Mouse (Mus musculus) embryonic facial prominence, embryonic 11.5 days (tissue): ENCODE measurements around the gene Exosc9. TPM values are rescaled to one million over a fixed set of nuclear protein-coding genes. Genes with fewer than 3 reads are reported as not detected.
A peak's percentile ranks its signal among the peaks of the same experiment; 100 is the strongest.

ENCODE experiments used
- ATAC-seq: fragments of 200-750 bp; cut with Nextera tagmentation; replicated peaks from 2 replicates; pipeline ENCODE4 v1.8.0; 2017; ENCODE audit warnings: low read depth; ENCODE audit not compliant: insufficient number of reproducible peaks, low FRiP score, low TSS enrichment
- DNase-seq: peaks from one replicate; pipeline ENCODE4 v3.0.0-alpha.2; 2015; ENCODE audit warnings: low spot score
- H3K27ac ChIP-seq: fragments of 300-500 bp; sonication (generic); replicated peaks from 2 replicates; pipeline ENCODE4 v1.5.1; 2014; ENCODE audit warnings: mild to moderate bottlenecking, low read depth, low read length, control low read depth
- H3K27me3 ChIP-seq: fragments of 300-500 bp; sonication (generic); 2 replicates; pipeline ENCODE4 v1.6.1; 2014; ENCODE audit warnings: mild to moderate bottlenecking, low read length, moderate library complexity, mixed read lengths; ENCODE audit not compliant: control insufficient read depth, insufficient read depth
- H3K36me3 ChIP-seq: fragments of 300-500 bp; sonication (generic); replicated peaks from 2 replicates; pipeline ENCODE4 v1.6.1; 2014; ENCODE audit warnings: low read depth, mild to moderate bottlenecking, low read length, moderate library complexity, mixed read lengths; ENCODE audit not compliant: control insufficient read depth, insufficient read depth
- H3K4me1 ChIP-seq: fragments of 300-500 bp; sonication (generic); 2 replicates; pipeline ENCODE4 v1.6.1; 2014; ENCODE audit warnings: low read length, mixed read lengths; ENCODE audit not compliant: control insufficient read depth, insufficient read depth
- H3K4me2 ChIP-seq: fragments of 300-500 bp; sonication (generic); 2 replicates; pipeline ENCODE4 v1.6.1; 2014; ENCODE audit warnings: low read depth, mild to moderate bottlenecking, control low read depth, low read length, moderate library complexity
- H3K4me3 ChIP-seq: fragments of 300-500 bp; sonication (generic); 2 replicates; pipeline ENCODE4 v1.5.1; 2014; ENCODE audit warnings: low read depth, low read length, control low read depth
- H3K9ac ChIP-seq: fragments of 300-500 bp; sonication (generic); replicated peaks from 2 replicates; pipeline ENCODE4 v1.6.1; 2014; ENCODE audit warnings: mild to moderate bottlenecking, control low read depth, low read length
- H3K9me3 ChIP-seq: fragments of 300-500 bp; sonication (generic); replicated peaks from 2 replicates; pipeline ENCODE4 v1.6.1; 2016; ENCODE audit warnings: mild to moderate bottlenecking, low read length, inconsistent platforms, mixed read lengths; ENCODE audit not compliant: control insufficient read depth
- WGBS: fragments of 180-500 bp; shearing (Covaris S2); extraction: QIAGEN DNeasy Blood & Tissue Kit; methylation state at CpG from one replicate; pipeline ENCODE4 v1.1.7; 2014; 5-methylcytosine and 5-hydroxymethylcytosine counted together
- polyA plus RNA-seq: library from polyadenylated mRNA; unstranded; fragments of >200 nt; fragmentation: Nextera tagmentation; extraction: Ambion mirVana; gene quantifications from 2 replicates; pipeline ENCODE4 v1.2.1, GENCODE M21; 2014

Exosc9 gene
- polyA plus RNA-seq, 1 experiment from 2014 or later = 90.5 TPM

DNA sequence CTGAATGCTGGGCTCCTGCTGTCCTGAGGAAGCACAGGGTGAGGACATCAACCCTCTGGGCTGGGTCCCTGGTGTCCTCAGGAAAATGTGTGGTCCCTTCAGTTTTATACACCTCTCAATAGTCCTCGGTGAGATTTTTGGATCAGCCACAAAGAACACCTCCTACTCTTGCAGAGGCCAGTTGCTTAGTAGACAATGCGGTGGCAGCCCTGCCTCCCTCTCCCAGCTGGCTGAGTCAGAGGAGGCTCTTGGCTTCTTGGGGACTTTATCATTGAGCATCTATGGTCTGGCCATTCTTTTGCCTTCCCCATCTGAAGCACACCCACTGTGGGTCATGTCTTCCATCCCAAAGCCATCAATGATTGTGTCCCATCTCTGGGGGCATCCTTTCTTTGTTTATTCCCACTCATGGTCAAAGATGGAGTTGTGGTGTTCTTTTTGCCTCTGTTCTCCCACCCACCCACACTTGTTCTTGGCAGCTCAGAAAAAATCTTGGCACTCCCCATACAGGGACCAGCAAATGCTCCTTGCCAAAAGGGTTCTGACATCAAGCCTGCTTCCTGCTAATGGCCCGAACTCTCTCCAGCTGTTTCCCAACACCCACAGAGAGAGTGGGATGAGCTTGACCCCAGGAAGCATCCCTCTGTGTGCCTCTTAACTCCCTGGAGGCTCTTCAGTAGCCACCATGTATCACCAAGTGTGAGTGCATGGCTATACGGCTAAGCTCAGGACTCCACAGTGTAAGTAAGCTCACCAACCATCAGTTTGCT, 14.5 kb upstream of the Exosc9 start:
- no peak for ATAC-seq
- Histone ChIP-seq H3K36me3 (no peaks in the 10 kb centered on the region), H3K4me2 (no peak overlapping the region), H3K4me3 (no peak overlapping the region), H3K9me3 (no peaks in the 10 kb centered on the region), H3K4me1 (no peaks in the 10 kb centered on the region), H3K9ac (no peak overlapping the region), H3K27ac (no peak overlapping the region), H3K27me3 (no peaks in the 10 kb centered on the region)
- 75% methylated on average over 4 of the region's 4 CpGs for WGBS
- DNase-seq = no peak

DNA sequence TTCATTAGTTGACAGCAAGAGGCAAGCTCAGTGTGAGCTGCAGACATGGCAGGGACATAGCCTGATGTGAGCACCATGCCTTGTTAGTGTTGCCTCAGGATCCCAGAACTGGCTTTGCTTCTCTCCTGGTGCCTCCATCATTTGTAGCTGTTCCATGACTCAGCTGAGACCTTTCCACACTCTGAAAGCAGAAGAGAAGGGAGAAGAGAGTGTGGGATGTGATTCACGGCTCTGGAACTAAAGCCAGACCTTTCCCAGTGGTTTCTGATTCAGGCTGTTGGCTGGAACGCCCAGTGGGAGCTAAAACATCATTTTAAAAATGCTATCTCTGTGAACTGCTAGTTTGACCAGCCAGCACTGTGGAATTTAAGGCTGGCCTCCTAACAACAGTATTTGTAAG, 11.7 kb upstream of the Exosc9 start:
- H3K9me3 ChIP-seq = no peaks in the 10 kb centered on the region
- H3K36me3 ChIP-seq = no peaks in the 10 kb centered on the region
- H3K27ac ChIP-seq = no peak overlapping the region
- no peak overlapping the region for H3K9ac ChIP-seq
- H3K27me3 ChIP-seq = no peaks in the 10 kb centered on the region
- DNase-seq = no peak
- no peak overlapping the region for H3K4me3 ChIP-seq
- 63% methylated on average over 2 of the region's 2 CpGs for WGBS
- no peak for ATAC-seq
- no peaks in the 10 kb centered on the region for H3K4me1 ChIP-seq
- no peak overlapping the region for H3K4me2 ChIP-seq

DNA sequence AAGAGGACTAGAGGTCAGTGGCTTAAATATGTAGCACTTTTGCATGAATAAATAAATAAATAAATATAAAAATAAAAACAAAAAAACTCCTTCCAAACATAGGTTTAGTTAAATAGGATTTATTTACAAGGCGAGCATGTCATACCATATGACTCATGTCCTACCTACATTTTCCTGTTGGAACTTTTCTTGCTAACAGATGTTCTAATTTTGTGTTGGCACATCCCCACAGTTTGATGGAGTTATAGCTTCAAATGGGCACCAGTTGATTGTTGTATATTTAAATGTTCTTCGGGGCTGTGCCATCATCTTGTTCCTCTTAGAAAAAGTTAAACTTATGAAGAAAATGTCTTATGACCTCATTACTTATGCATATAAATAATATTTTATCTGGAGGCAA, 11.0 kb upstream of the Exosc9 start:
- no peak overlapping the region for H3K4me3 ChIP-seq
- no peaks in the 10 kb centered on the region for H3K27me3 ChIP-seq
- H3K27ac ChIP-seq = no peak overlapping the region
- DNase-seq = no peak
- no peaks in the 10 kb centered on the region for H3K9me3 ChIP-seq
- no peak for ATAC-seq
- no peaks in the 10 kb centered on the region for H3K36me3 ChIP-seq
- no peaks in the 10 kb centered on the region for H3K4me1 ChIP-seq
- H3K4me2 ChIP-seq = no peak overlapping the region
- no peak overlapping the region for H3K9ac ChIP-seq
- WGBS = 78% methylated on average over 2 of the region's 2 CpGs

DNA sequence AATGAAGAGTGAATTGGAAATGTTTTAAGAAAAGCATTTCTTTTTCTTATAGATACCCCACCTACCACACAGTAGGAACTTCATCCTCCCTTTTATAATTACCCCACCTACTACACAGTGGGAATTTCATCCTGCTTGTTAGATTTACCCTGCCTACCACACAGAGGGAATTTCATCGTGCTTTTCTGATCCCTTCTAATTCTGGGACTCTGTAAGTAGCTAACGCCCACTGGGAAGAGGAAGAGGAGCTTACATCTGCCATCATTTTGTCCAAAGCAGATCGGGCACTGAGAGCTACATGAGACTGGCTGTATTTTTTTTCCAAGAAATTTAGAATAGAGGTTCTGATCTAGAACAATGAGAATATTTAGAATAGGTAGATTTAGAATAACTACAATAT, 7.4 kb upstream of the Exosc9 start:
- ATAC-seq (no peak), DNase-seq (no peak)
- Histone ChIP-seq H3K27me3 (no peaks in the 10 kb centered on the region), H3K27ac (no peak overlapping the region), H3K4me2 (no peak overlapping the region), H3K4me1 (no peaks in the 10 kb centered on the region), H3K9ac (no peak overlapping the region), H3K36me3 (no peaks in the 10 kb centered on the region), H3K4me3 (no peak overlapping the region), H3K9me3 (no peaks in the 10 kb centered on the region)
- WGBS = 76% methylated on average over 3 of the region's 3 CpGs

GRCm38 (mm10) chr3:36551343-36551742, 1.1 kb upstream of the Exosc9 start:
- 33% methylated on average over 9 of the region's 9 CpGs for WGBS
- ATAC-seq (no peak), DNase-seq (peak; percentile 42)
- Histone ChIP-seq H3K36me3 (no peaks in the 10 kb centered on the region; the same call in 1 of the 2 replicates), H3K9me3 (no peaks in the 10 kb centered on the region), H3K9ac (peak overlapping the region; percentile 30; the same call in 1 of the 2 replicates), H3K4me3 (no peak overlapping the region; the same call in 1 of the 2 replicates), H3K27me3 (no peaks in the 10 kb centered on the region), H3K27ac (no peak overlapping the region), H3K4me1 (no peaks in the 10 kb centered on the region), H3K4me2 (peak overlapping the region; percentile 16; the same call in 1 of the 2 replicates)

- H3K4me2 ChIP-seq = peak overlapping the region; percentile 53
- DNase-seq = peak; percentile 9
- H3K9me3 ChIP-seq = no peaks in the 10 kb centered on the region
- 17% methylated on average over 12 of the region's 12 CpGs for WGBS
- H3K36me3 ChIP-seq = no peaks in the 10 kb centered on the region; the same call in 1 of the 2 replicates
- no peaks in the 10 kb centered on the region for H3K4me1 ChIP-seq
- H3K4me3 ChIP-seq = peak overlapping the region; percentile 86
- peak; percentile 22; the same call in 1 of the 2 replicates for ATAC-seq
- no peaks in the 10 kb centered on the region for H3K27me3 ChIP-seq
- 0 out of 2 replicates have a peak overlapping the region, but pooled peaks have one; percentile 3 for H3K27ac ChIP-seq
- peak overlapping the region; percentile 81 for H3K9ac ChIP-seq
Observed at GRCm38 (mm10) chr3:36551851-36552384, 488 bp upstream of the Exosc9 start.

DNA sequence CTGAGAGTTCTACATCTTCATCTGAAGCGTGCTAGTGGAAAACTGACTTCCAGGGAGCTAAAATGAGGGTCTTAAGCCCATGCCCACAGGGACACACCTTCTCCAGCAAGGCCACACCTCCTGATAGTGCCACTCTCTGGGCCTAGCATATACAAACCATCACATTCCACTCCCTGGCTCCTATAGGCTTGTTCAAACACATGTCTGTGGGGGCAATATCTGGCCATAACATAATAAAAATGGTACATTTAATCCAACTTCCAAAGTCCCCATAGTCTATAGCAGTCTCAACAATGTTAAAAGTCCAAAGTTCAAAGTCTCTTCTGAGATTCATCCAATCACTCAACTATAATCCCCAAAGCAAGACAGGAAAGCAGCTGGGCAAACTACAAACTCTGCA, 5.2 kb downstream of the Exosc9 start:
- Histone ChIP-seq H3K4me1 (no peaks in the 10 kb centered on the region), H3K9me3 (no peaks in the 10 kb centered on the region), H3K27ac (no peak overlapping the region), H3K36me3 (peaks cover 2% of the 10 kb centered on the region; the same call in 1 of the 2 replicates), H3K9ac (no peak overlapping the region), H3K4me3 (no peak overlapping the region), H3K4me2 (no peak overlapping the region), H3K27me3 (no peaks in the 10 kb centered on the region)
- ATAC-seq = no peak
- WGBS = 89% methylated on average over 1 of the region's 1 CpGs
- DNase-seq = no peak

DNA sequence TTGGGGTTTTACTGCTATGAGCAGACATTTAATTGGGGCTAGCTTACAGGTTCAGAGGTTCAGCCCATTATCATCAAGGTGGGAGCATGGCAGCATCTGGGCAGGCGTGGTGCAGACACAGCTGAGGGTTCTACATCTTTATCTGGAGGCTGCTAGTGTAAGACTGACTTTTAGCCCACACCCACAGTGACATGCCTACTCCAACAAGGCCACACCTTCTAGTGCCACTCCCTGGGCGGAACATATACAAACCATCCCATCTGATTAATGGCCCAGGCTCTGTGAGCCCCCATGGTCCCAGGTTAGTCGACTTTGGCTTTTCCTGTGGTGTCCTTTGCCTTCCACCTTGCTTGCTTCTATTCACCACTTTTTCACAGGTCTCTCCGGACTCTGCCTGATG, 7.2 kb downstream of the Exosc9 start:
- H3K9me3 ChIP-seq = no peaks in the 10 kb centered on the region
- no peak for DNase-seq
- no peak overlapping the region for H3K27ac ChIP-seq
- no peaks in the 10 kb centered on the region for H3K4me1 ChIP-seq
- no peak overlapping the region for H3K4me2 ChIP-seq
- ATAC-seq = no peak
- peaks cover 7% of the 10 kb centered on the region for H3K36me3 ChIP-seq
- H3K27me3 ChIP-seq = no peaks in the 10 kb centered on the region
- no peak overlapping the region for H3K9ac ChIP-seq
- WGBS = 88% methylated on average over 4 of the region's 4 CpGs
- H3K4me3 ChIP-seq = no peak overlapping the region
